Mouse (Mus musculus): ENCODE measurements at regions not wholly inside any gene's neighbourhood (a gene's known extent, or its start where the extent isn't known, plus 50 kb on each side); places are given as distances from the start of the nearest gene placed in this dataset.

GRCm38 (mm10) chr15:25536451-25537334 is 85.6 kb upstream of the Myo10 start:
- Histone ChIP-seq H3K27ac (no peak overlapping the region), H3K36me3 (no peaks in the 10 kb centered on the region), H3K4me2 (no peak overlapping the region), H3K4me1 (replicated peaks) (peaks cover 3% of the 10 kb centered on the region; the same call in 1 of the 2 replicates), H3K4me3 (no peak overlapping the region), H3K27me3 (no peaks in the 10 kb centered on the region), H3K9ac (no peak overlapping the region), H3K9me3 (replicated peaks) (no peaks in the 10 kb centered on the region)
- no peak for ATAC-seq (replicated peaks; ENCODE audit: insufficient number of reproducible peaks, insufficient read depth, low FRiP score, low read depth)
- WGBS: 72% methylated on average over 22 of the region's 22 CpGs

- Histone ChIP-seq H3K4me2 (no peak overlapping the region), H3K9me3 (replicated peaks) (no peaks in the 10 kb centered on the region), H3K9ac (no peak overlapping the region), H3K4me1 (replicated peaks) (peaks cover 3% of the 10 kb centered on the region; the same call in 1 of the 2 replicates), H3K27ac (no peak overlapping the region), H3K27me3 (no peaks in the 10 kb centered on the region), H3K36me3 (no peaks in the 10 kb centered on the region), H3K4me3 (no peak overlapping the region)
- 52% methylated on average over 20 of the region's 20 CpGs for WGBS
- ATAC-seq (replicated peaks; ENCODE audit: insufficient number of reproducible peaks, insufficient read depth, low FRiP score, low read depth): no peak; the same call in 1 of the 2 replicates
These were observed 82.8 kb upstream of the Myo10 start for GRCm38 (mm10) chr15:25539344-25540176.

- WGBS: 64% methylated on average over 4 of the region's 4 CpGs
These were observed 79.9 kb upstream of the Myo10 start for GRCm38 (mm10) chr15:25542382-25542781.

GRCm38 (mm10) chr15:25546185-25546584 is 76.1 kb upstream of the Myo10 start:
- no peaks in the 10 kb centered on the region for H3K4me1 ChIP-seq (replicated peaks)
- H3K9me3 ChIP-seq (replicated peaks): no peaks in the 10 kb centered on the region
- WGBS: 36% methylated on average over 4 of the region's 4 CpGs
- no peaks in the 10 kb centered on the region; the same call in 1 of the 2 replicates for H3K27me3 ChIP-seq
- H3K9ac ChIP-seq: no peak overlapping the region
- no peak for ATAC-seq (replicated peaks; ENCODE audit: insufficient number of reproducible peaks, insufficient read depth, low FRiP score, low read depth)
- no peak overlapping the region for H3K4me3 ChIP-seq
- no peaks in the 10 kb centered on the region for H3K36me3 ChIP-seq
- H3K27ac ChIP-seq: no peak overlapping the region
- H3K4me2 ChIP-seq: no peak overlapping the region

More at GRCm38 (mm10) chr15:25542382-25542781, 79.9 kb upstream of the Myo10 start:
- Histone ChIP-seq H3K4me3 (no peak overlapping the region), H3K4me1 (replicated peaks) (peaks cover 3% of the 10 kb centered on the region; the same call in 1 of the 2 replicates), H3K27me3 (no peaks in the 10 kb centered on the region), H3K9ac (no peak overlapping the region), H3K4me2 (no peak overlapping the region), H3K9me3 (replicated peaks) (no peaks in the 10 kb centered on the region), H3K27ac (no peak overlapping the region), H3K36me3 (no peaks in the 10 kb centered on the region)
- no peak for ATAC-seq (replicated peaks; ENCODE audit: insufficient number of reproducible peaks, insufficient read depth, low FRiP score, low read depth)

DNA sequence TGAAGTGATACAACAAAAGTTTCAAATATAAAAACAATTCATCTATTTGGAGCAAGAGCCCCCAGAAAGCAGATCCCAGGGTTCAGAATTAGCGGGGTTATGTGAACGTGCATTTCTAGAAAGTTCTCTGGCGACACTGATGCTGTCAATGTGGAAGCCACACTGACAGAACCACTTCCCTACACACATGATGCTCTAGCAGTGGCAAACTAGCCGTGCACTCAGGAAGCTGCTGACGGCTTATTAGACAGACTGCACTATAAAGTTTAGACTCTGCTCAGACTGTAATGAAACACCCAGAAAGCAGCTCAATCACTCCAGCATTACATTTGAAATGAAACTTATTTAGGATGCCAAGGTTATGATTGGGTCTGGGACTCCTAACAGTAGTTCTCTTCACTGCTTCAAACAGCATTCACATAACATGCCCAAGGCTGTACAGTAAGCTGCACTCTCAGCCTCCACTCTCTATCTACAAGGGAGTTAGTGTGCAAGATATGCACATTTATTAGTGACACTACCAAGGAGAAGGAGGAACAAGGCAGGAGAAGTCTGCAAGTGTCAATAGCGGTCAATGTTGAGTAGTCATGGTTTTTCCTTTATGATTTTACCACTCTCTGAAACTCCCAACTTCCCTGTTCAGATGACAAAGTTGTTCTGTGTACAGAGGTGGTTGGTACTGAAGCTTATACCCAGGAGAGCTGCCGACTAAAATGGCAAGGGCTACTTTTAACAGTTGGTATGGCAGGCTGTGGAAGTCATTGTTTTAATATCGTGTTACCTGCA is 71.9 kb upstream of the Myo10 start:
- H3K27me3 ChIP-seq: peaks cover 12% of the 10 kb centered on the region
- H3K4me3 ChIP-seq: no peak overlapping the region
- H3K36me3 ChIP-seq: no peaks in the 10 kb centered on the region
- H3K27ac ChIP-seq: no peak overlapping the region
- no peak overlapping the region for H3K9ac ChIP-seq
- H3K4me2 ChIP-seq: no peak overlapping the region
- WGBS: 78% methylated on average over 8 of the region's 8 CpGs
- H3K9me3 ChIP-seq (replicated peaks): no peaks in the 10 kb centered on the region
- ATAC-seq (replicated peaks; ENCODE audit: insufficient number of reproducible peaks, insufficient read depth, low FRiP score, low read depth): no peak
- 0 out of 2 replicates have a peak, but pooled peaks cover 2% of the 10 kb centered on the region for H3K4me1 ChIP-seq (replicated peaks)

DNA sequence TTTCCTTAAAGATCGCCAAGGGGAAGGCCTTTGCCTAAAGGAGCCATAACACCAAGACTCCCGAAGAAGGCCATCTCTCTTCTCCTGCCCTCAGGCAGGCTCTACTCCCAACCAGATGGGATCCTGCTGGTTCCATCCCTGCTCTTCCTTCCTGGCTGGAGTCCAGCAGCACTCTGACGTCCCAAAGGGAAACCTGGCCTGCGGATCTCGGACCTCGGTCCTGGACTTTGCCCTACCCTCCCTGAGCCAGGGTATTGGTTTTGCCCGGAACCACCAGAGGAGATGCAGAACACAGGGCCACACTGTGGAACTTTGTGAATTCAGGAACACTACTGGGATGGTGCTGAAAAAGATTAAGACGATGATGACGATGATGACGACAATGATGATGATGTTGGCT is 67.4 kb upstream of the Myo10 start:
- Histone ChIP-seq H3K9ac (no peak overlapping the region), H3K4me1 (replicated peaks) (0 out of 2 replicates have a peak, but pooled peaks cover 2% of the 10 kb centered on the region), H3K9me3 (replicated peaks) (no peaks in the 10 kb centered on the region), H3K36me3 (no peaks in the 10 kb centered on the region), H3K4me3 (no peak overlapping the region), H3K27me3 (peaks cover 12% of the 10 kb centered on the region), H3K27ac (no peak overlapping the region), H3K4me2 (no peak overlapping the region)
- no peak for ATAC-seq (replicated peaks; ENCODE audit: insufficient number of reproducible peaks, insufficient read depth, low FRiP score, low read depth)
- 81% methylated on average over 10 of the region's 10 CpGs for WGBS

DNA sequence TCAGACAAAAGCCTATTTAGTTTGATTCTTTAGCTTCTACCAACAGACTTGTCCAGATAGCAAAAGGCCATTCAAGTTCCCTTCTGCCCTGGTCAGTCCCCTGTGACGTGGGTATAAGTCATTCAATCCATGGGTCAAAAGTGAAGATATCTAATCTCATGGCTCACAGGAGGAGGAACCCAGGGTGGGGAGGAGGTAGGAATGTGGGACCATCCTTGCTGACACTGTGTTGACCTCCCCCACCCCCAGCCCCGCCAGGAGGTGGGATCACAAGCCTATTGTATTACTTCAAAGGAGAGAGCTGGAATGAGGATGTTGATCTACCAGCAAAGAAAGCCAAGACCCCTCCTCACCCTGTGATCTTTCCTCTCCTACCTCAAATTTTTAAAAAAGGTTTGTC is 66.5 kb upstream of the Myo10 start:
- H3K36me3 ChIP-seq: no peaks in the 10 kb centered on the region
- WGBS: 43% methylated on average over 2 of the region's 2 CpGs
- no peaks in the 10 kb centered on the region for H3K9me3 ChIP-seq (replicated peaks)
- H3K4me1 ChIP-seq (replicated peaks): 0 out of 2 replicates have a peak, but pooled peaks cover 2% of the 10 kb centered on the region
- H3K4me2 ChIP-seq: no peak overlapping the region
- no peak overlapping the region for H3K27ac ChIP-seq
- no peak overlapping the region for H3K9ac ChIP-seq
- H3K4me3 ChIP-seq: no peak overlapping the region
- peaks cover 12% of the 10 kb centered on the region for H3K27me3 ChIP-seq
- no peak for ATAC-seq (replicated peaks; ENCODE audit: insufficient number of reproducible peaks, insufficient read depth, low FRiP score, low read depth)

- Histone ChIP-seq H3K27ac (no peak overlapping the region), H3K9ac (no peak overlapping the region), H3K27me3 (peaks cover 9% of the 10 kb centered on the region), H3K4me3 (no peak overlapping the region), H3K4me1 (replicated peaks) (0 out of 2 replicates have a peak, but pooled peaks cover 2% of the 10 kb centered on the region), H3K4me2 (no peak overlapping the region), H3K36me3 (no peaks in the 10 kb centered on the region), H3K9me3 (replicated peaks) (no peaks in the 10 kb centered on the region)
- no peak for ATAC-seq (replicated peaks; ENCODE audit: insufficient number of reproducible peaks, insufficient read depth, low FRiP score, low read depth)
- 60% methylated on average over 8 of the region's 8 CpGs for WGBS
These were observed 64.8 kb upstream of the Myo10 start for GRCm38 (mm10) chr15:25557566-25557965.

DNA sequence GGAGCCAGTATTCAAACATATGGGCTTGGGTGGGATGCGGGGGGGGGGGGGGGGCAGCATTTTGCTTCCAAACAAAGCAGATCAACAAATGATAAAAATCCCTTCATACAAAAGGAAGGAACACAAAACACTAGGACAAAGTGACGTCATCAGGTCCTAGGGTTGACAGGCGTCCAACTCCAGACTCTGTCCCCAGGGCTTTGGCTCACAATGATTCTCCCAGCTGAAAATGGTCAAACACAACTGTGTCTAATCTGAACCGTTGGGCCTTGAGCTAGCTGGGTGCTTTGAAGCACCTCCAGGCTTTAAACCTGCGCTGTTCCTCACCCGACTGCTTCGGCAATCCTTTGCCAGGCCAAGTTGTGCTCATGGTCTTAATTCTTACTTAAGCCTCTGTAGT is 64.1 kb upstream of the Myo10 start:
- ATAC-seq (replicated peaks; ENCODE audit: insufficient number of reproducible peaks, insufficient read depth, low FRiP score, low read depth): no peak
- no peak overlapping the region for H3K9ac ChIP-seq
- H3K27me3 ChIP-seq: peaks cover 6% of the 10 kb centered on the region
- H3K27ac ChIP-seq: no peak overlapping the region
- no peaks in the 10 kb centered on the region for H3K36me3 ChIP-seq
- no peak overlapping the region for H3K4me2 ChIP-seq
- H3K9me3 ChIP-seq (replicated peaks): no peaks in the 10 kb centered on the region
- no peak overlapping the region for H3K4me3 ChIP-seq
- 0 out of 2 replicates have a peak, but pooled peaks cover 2% of the 10 kb centered on the region for H3K4me1 ChIP-seq (replicated peaks)
- 65% methylated on average over 7 of the region's 7 CpGs for WGBS

DNA sequence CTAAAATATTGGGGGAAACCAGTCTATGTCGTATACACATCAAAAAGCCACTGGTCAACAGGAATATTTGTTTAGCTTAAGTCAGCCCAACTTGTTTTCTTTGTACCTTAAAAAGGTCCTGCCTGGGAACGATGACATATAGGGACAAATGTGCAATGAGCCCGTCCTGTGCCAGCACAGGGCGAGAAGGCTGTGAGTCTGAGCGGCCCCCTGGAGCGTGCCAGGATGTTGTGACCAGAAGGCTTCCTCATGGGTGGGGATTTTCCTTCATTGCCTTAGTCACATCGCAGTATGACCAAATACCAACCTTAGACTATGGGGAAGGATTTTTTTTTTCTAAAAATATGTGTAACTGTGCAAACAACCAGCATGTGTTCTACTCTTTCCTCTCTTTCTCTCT is 58.7 kb upstream of the Myo10 start:
- H3K9me3 ChIP-seq (replicated peaks): no peaks in the 10 kb centered on the region
- H3K4me1 ChIP-seq (replicated peaks): no peaks in the 10 kb centered on the region
- no peak overlapping the region for H3K4me3 ChIP-seq
- ATAC-seq (replicated peaks; ENCODE audit: insufficient number of reproducible peaks, insufficient read depth, low FRiP score, low read depth): no peak
- WGBS: 74% methylated on average over 7 of the region's 7 CpGs
- H3K27me3 ChIP-seq: no peaks in the 10 kb centered on the region
- H3K36me3 ChIP-seq: no peaks in the 10 kb centered on the region
- H3K27ac ChIP-seq: no peak overlapping the region
- no peak overlapping the region for H3K4me2 ChIP-seq
- no peak overlapping the region for H3K9ac ChIP-seq

DNA sequence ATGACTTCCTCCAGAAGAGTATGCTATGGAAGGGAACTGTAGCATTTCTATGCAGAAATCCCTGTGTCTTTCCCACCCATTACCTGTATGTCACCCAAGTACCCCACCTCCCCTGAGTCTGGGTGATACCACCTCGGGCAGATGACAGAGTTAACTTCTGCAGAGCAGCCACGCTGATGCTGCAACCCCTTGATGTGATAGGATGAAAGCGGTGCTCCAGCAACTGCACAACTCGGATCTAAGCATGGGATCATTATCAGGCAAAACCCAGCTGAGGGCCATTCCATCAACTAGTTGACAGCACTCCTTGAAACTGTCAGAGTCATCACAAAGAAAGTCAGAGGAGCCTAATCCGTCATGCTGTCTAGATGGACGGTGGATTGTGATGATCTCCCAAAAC is 49.8 kb upstream of the Myo10 start:
- no peak for ATAC-seq (replicated peaks; ENCODE audit: insufficient number of reproducible peaks, insufficient read depth, low FRiP score, low read depth)
- 0 out of 2 replicates have a peak, but pooled peaks cover 3% of the 10 kb centered on the region for H3K27me3 ChIP-seq
- H3K36me3 ChIP-seq: no peaks in the 10 kb centered on the region
- H3K9ac ChIP-seq: no peak overlapping the region
- H3K9me3 ChIP-seq (replicated peaks): no peaks in the 10 kb centered on the region
- H3K4me2 ChIP-seq: no peak overlapping the region
- no peaks in the 10 kb centered on the region for H3K4me1 ChIP-seq (replicated peaks)
- WGBS: 25% methylated on average over 6 of the region's 6 CpGs
- no peak overlapping the region for H3K27ac ChIP-seq
- no peak overlapping the region for H3K4me3 ChIP-seq

Measured in heart, embryonic 15.5 days (tissue).